8 mouse cellular contexts compared by ENCODE assay signal in the genomic region with DNA sequence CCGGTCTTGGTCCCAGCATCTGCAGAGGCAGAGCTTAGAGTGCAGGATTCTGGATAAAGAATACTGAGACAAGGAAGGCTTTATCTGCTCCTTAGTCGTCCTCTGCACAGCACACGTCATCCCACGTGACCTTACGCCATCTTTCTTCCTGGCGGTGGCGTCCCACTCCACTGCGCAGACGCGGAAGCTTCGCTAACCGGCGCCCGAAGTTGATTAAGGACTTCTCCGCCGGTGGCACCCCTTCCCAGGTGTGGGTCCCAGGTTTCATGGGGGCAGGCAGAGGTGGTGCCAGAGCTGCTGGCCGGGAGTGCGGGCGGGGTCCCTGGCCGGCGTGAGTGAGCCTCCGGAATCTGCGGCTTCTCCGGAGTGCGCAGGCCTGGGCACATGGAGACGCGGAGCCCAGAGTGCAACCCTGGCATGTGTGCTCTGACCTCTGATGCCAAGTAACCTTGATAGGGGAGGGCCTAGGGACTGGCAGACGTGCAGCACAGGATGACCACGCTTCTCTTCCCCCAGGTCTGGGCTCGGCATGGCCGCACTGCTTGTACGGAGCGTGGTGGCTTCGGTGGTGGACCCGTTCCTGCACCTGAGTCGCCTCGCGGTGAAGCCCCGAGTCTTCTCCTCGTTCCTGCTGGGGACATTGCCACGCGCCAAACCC. TPM values are rescaled to one million over a fixed set of nuclear protein-coding genes. Genes with fewer than 3 reads are reported as not detected.
A peak's percentile ranks its signal among the peaks of the same experiment; 100 is the strongest.
DNase-seq lines count a peak whose midpoint lies in the region; ATAC-seq and TF ChIP-seq lines count a peak whose summit lies in the region.

No protein-coding gene starts in this region.

- peak overlapping the region; percentile 88 for H3K27ac ChIP-seq in hindbrain, embryonic 16.5 days (ENCODE audit: low read depth, low read length)
- peak overlapping the region; percentile 83 for H3K27ac ChIP-seq in left cerebral cortex, adult 2 months

- peak overlapping the region; percentile 96 for H3K4me2 ChIP-seq in hindbrain, embryonic 16.5 days (ENCODE audit: low read length)

- peaks cover 19% of the 10 kb centered on the region for H3K4me1 ChIP-seq in hindbrain, embryonic 16.5 days (ENCODE audit: control insufficient read depth, insufficient read depth, low read depth, low read length)

- no peaks in the 10 kb centered on the region for H3K9me3 ChIP-seq in hindbrain, embryonic 16.5 days (ENCODE audit: control insufficient read depth, low read length)

- ATAC-seq in hindbrain, embryonic 16.5 days, result peak; percentile 90
- ATAC-seq in megakaryocyte, adult 5-6 weeks (ENCODE audit: poor library complexity, severe bottlenecking), result peak; percentile 68

- intact Hi-C loops in left cerebral cortex, adult 2 months (cut with DNase I), result loop anchor here (5.0 kb wide), 1 partner anchor 181 kb away; no protein-coding TSS in a partner anchor

- DNase-seq in T-cell, adult 2 months (ENCODE audit: low spot score), result peak; percentile 81
- DNase-seq in cerebellum, postnatal 36 days, result peak; percentile 89 to 92
- DNase-seq in gastrocnemius, adult 18-20 months (ENCODE audit: low spot score), result peak; percentile 90
- peak; percentile 88 to 89 for DNase-seq in left cerebral cortex, adult 2 months (ENCODE audit: extremely low spot score in 1 of 2, low spot score in 2 of 2)
- peak; percentile 90 to 92 for DNase-seq in right cerebral cortex, adult 2 months (ENCODE audit: low spot score in 2 of 2)
- peak; percentile 89 for DNase-seq in urinary bladder, postnatal 14 days (ENCODE audit: low spot score)

- H3K27me3 ChIP-seq in hindbrain, embryonic 16.5 days (replicated peaks; ENCODE audit: control insufficient read depth, insufficient read depth, low read length), result no peaks in the 10 kb centered on the region

- under 1% methylated on average over 42 of the region's 42 CpGs for WGBS in hindbrain, embryonic 16.5 days

- no peaks in the 10 kb centered on the region for H3K36me3 ChIP-seq in hindbrain, embryonic 16.5 days (ENCODE audit: control insufficient read depth, insufficient read depth, low read length)

- peak overlapping the region; percentile 92 for H3K4me3 ChIP-seq in hindbrain, embryonic 16.5 days (ENCODE audit: low read length)
- H3K4me3 ChIP-seq in left cerebral cortex, adult 2 months, result peak overlapping the region; percentile 78

- TF ChIP-seq CTCF in left cerebral cortex, adult 2 months (IDR thresholded peaks at IDR 0.05), result no peak; the same call in 1 of the 2 replicates

- H3K9ac ChIP-seq in hindbrain, embryonic 16.5 days (ENCODE audit: low read depth, low read length), result peak overlapping the region; percentile 91

RNA-seq across cellular contexts. Expression of a gene that starts 2.6 kb away (rescaled TPM):
- 100 to 1,000 TPM; 433 to 453 TPM for total RNA-seq in gastrocnemius, adult 18-20 months (2021)
- polyA plus RNA-seq in hindbrain, embryonic 16.5 days (2015; fragmentation: Nextera tagmentation; extraction: Ambion mirVana), result 415 and 483 TPM in 2 replicates
- total RNA-seq in left cerebral cortex, adult 2 months (2021), result 100 to 1,000 TPM; 177 to 187 TPM
- 116 and 143 TPM in 2 replicates for total RNA-seq in megakaryocyte, adult 5-6 weeks (2015)
- total RNA-seq in megakaryocyte, adult 5-6 weeks (2017), result 82.4 and 91.8 TPM in 2 replicates

RNA-seq across cellular contexts. Expression of a gene that starts 2.7 kb away (rescaled TPM):
- 10 to 100 TPM; 44.3 to 49.4 TPM for total RNA-seq in gastrocnemius, adult 18-20 months (2021)
- polyA plus RNA-seq in hindbrain, embryonic 16.5 days (2015; fragmentation: Nextera tagmentation; extraction: Ambion mirVana), result 72.4 and 80.5 TPM in 2 replicates
- total RNA-seq in left cerebral cortex, adult 2 months (2021), result 10 to 100 TPM; 34.1 to 36.9 TPM
- 65.4 and 68.6 TPM in 2 replicates for total RNA-seq in megakaryocyte, adult 5-6 weeks (2015)
- total RNA-seq in megakaryocyte, adult 5-6 weeks (2017), result 27.7 and 28.1 TPM in 2 replicates

Comparison
In these comparisons a context has a peak if more than half of its experiments do, and no peak if none do; other contexts are left out.
1. Peak in every context shown above with its lines: DNase-seq, ATAC-seq, H3K4me3 ChIP-seq and H3K27ac ChIP-seq.